Mouse (Mus musculus) spleen, adult 2 months (tissue): Measurements from ENCODE around the gene Aldh9a1. TPM values are rescaled to one million over a fixed set of nuclear protein-coding genes. Genes with fewer than 3 reads are reported as not detected.

Experiments used
- DNase-seq, 2 experiments: peaks; one replicate each; pipeline versions ENCODE4 v3.0.0 to v3.0.0-alpha.2; 2012 to 2021; ENCODE audit warnings: low spot score in 2 of 2, low read depth in 1 of 2
- H3K27ac ChIP-seq: fragments of 200-500 bp; 2 replicates; pipeline ENCODE4 v1.5.1; 2012; ENCODE audit warnings: low read length, inconsistent platforms; ENCODE audit not compliant: insufficient read depth
- H3K27me3 ChIP-seq: fragments of 200-500 bp; 2 replicates; pipeline ENCODE4 v1.6.1; 2012; ENCODE audit warnings: mild to moderate bottlenecking, moderate library complexity, low read length, inconsistent platforms; ENCODE audit not compliant: control insufficient read depth, insufficient read depth
- H3K36me3 ChIP-seq: fragments of 200-500 bp; 2 replicates; pipeline ENCODE4 v1.6.1; 2012; ENCODE audit warnings: mild to moderate bottlenecking, low read length, inconsistent platforms; ENCODE audit not compliant: control insufficient read depth, insufficient read depth
- H3K4me1 ChIP-seq: fragments of 200-500 bp; 2 replicates; pipeline ENCODE4 v1.6.1; 2011; ENCODE audit warnings: inconsistent platforms; ENCODE audit not compliant: control insufficient read depth, insufficient read depth, insufficient read length
- H3K4me3 ChIP-seq: fragments of 200-500 bp; 2 replicates; pipeline ENCODE4 v1.5.1; 2011; ENCODE audit warnings: mild to moderate bottlenecking, inconsistent platforms; ENCODE audit not compliant: insufficient read depth, insufficient read length; ENCODE audit errors: extremely low read depth
- CTCF ChIP-seq: fragments of 200-500 bp; IDR thresholded peaks from 2 replicates; pipeline ENCODE4 v1.5.1; 2011; ENCODE audit warnings: mild to moderate bottlenecking, inconsistent platforms; ENCODE audit not compliant: insufficient read depth, insufficient read length, insufficient replicate concordance; ENCODE audit errors: extremely low read depth
- POLR2A ChIP-seq: fragments of 200-500 bp; IDR thresholded peaks from 2 replicates; pipeline ENCODE4 v1.6.1; 2011; ENCODE audit warnings: low read depth, low read length, inconsistent platforms
- WGBS: fragments of 180-500 bp; shearing (Covaris S2); methylation state at CpG from one replicate; pipeline ENCODE4 v1.1.7; 2018; 5-methylcytosine and 5-hydroxymethylcytosine counted together
- polyA plus RNA-seq: library from polyadenylated mRNA; depleted of rRNA; stranded (reverse); fragments of >200 nt; gene quantifications from 2 replicates; pipeline ENCODE4 v1.2.3, GENCODE M21; 2012; rRNA removed

Gene Aldh9a1
- polyA plus RNA-seq: 14.6 and 16.6 TPM in 2 replicates

DNA sequence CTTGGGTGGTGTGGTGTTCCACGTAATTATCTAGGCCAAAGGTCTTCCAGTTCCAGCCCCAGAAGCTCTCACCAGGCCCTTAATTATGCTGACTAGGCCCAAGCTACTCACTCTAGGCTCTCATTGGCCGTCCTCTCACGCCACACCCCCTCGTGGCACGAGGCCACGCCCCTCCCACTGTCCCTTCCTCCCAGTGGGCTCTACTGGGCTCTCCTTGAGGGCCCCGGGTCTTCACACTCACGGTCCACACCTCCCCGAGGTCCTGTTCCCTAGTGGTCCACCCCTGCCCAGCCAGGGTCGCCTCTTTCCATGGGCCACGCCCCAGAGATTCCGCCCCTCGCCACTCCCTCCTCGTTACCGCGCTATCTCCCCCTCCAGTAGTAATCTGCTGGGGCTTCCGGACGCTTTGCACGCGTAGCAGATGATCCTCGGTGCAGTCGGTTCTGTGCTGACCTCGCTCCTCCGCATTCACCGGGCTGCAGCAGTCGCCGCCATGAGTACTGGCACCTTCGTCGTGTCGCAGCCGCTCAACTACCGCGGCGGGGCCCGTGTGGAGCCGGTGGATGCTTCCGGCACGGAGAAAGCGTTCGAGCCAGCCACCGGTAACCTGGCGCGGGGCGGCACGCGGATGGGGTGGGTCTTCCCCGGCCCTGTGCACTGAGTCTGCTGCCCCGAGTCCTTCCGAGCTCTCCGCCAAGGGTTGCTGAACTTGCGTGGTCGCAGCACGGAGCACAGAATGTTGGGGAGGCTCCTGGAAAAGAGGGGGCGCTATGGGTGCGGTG lies at the start of gene Aldh9a1:
TSS of gene Aldh9a1 (plus strand) at position 177 of the 782 bp plus-strand sequence.
- under 1% methylated on average over 55 of the region's 55 CpGs for WGBS

DNA sequence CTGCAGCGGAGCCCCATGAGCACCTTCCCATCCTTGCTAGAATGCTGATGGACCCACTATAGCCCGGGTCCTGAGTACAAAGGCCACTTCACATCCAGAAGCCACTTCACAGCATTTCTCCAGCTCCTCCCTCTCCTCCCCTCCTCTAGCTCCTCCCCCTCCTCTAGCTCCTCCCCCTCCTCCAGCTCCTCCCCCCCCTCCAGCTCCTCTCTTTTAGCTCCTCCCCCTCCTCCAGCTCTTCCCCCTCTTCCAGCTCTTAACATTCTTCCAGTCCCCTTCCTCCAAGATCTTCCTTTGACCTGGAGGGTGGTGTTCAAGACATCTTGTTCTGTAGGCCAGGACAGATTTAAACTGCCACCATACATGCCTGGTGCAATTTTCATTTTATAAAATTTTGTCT lies 49.7 kb upstream of the Aldh9a1 start:
- no peaks in the 10 kb centered on the region for H3K36me3 ChIP-seq
- TF ChIP-seq POLR2A (no peak), CTCF (no peak)
- WGBS: 82% methylated on average over 2 of the region's 2 CpGs

More for the DNA sequence above, at the start of gene Aldh9a1:
- Histone ChIP-seq H3K4me1 (no peaks in the 10 kb centered on the region; the same call in 1 of the 2 replicates), H3K27me3 (no peaks in the 10 kb centered on the region), H3K4me3 (peak within 1 kb of the TSS; percentile 87), H3K27ac (peak within 1 kb of the TSS; percentile 94), H3K36me3 (peaks cover 13% of the 10 kb centered on the region)
- TF ChIP-seq CTCF (no peak), POLR2A (peak; percentile 41)
- peak; percentile 59 to 74 for DNase-seq

DNA sequence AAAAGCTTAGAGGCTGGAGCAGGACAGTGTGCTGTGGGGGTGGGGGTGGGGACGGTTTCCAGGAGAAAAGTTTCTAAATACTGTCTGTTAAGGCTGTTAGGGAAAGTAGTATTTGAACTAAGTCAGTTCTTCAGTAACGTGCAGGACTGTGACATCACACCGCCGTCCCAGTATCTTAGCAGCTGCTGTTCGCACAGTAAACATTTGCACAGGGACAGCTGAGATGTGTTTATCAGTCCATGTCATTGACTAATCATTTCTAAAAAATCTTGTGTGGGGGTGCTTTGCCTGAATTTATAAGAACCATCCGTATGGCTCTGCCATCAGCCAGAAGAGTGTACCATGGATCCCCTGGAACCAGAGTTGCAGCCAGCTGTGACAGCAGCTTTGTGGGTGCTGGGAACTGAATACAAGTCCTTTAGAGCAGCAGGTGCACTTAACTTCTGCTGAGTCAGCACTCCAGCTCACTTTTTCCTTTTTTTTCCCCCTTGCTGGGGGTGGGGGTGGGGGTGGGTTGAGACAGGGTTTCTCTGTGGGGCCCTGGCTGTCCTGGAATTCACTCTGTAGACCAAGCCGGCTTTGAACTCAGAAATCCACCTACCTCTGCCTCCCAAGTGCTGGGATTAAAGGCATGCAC lies 44.2 kb upstream of the Aldh9a1 start:
- Histone ChIP-seq H3K4me1 (peaks cover 3% of the 10 kb centered on the region; the same call in 1 of the 2 replicates), H3K27me3 (no peaks in the 10 kb centered on the region), H3K36me3 (no peaks in the 10 kb centered on the region), H3K4me3 (no peak overlapping the region), H3K27ac (no peak overlapping the region)
- DNase-seq: no peak
- no peak for TF ChIP-seq CTCF
- no peak for TF ChIP-seq POLR2A
- 85% methylated on average over 7 of the region's 7 CpGs for WGBS

More for the DNA sequence above, 49.7 kb upstream of the Aldh9a1 start:
- no peak for DNase-seq
- Histone ChIP-seq H3K4me1 (no peaks in the 10 kb centered on the region), H3K27me3 (no peaks in the 10 kb centered on the region), H3K27ac (no peak overlapping the region), H3K4me3 (no peak overlapping the region)

DNA sequence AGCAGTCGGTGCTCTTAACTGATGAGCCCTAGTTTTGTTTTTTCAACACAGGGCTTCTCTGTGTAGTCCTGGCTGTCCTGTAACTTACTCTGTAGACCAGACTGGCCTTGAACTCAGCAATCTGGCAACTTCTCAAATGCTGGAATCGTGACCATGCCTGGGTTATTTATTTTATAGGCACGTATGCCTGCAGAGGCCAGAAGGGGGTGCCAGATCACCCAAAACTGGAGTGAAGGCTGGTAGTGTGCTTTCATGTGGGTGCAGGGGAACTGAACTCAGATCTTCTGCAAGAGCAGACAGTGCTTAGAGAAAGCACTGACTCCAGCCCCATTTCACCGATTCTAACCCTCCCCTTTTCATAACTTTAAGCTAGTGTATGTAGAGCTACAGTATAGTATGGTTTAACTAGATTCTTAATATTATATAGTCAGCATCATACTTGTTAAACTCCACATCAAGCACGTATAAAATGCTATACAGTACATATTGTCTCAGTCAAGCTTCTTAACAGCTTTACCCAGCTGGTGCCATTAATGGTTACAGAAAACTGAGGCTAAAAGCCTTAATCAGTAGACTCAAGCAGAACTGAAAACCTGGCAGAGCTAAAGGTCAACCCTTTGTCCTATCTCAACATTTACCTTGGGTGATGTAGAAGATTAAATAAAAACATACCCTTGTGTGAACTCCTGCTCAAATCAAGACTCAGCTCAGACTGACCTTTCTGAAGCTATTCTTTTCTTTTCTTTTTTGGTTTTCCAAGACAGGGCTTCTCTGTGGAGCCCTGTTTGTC lies 43.1 kb upstream of the Aldh9a1 start:
- DNase-seq: peak; percentile 56 to 67
- no peak overlapping the region for H3K27ac ChIP-seq
- H3K4me3 ChIP-seq: no peak overlapping the region
- no peaks in the 10 kb centered on the region for H3K27me3 ChIP-seq
- TF ChIP-seq POLR2A (no peak), CTCF (peak; percentile 60; the same call in 1 of the 2 replicates)
- WGBS: 46% methylated on average over 5 of the region's 5 CpGs
- no peaks in the 10 kb centered on the region; the same call in 1 of the 2 replicates for H3K36me3 ChIP-seq
- peaks cover 3% of the 10 kb centered on the region; the same call in 1 of the 2 replicates for H3K4me1 ChIP-seq

DNA sequence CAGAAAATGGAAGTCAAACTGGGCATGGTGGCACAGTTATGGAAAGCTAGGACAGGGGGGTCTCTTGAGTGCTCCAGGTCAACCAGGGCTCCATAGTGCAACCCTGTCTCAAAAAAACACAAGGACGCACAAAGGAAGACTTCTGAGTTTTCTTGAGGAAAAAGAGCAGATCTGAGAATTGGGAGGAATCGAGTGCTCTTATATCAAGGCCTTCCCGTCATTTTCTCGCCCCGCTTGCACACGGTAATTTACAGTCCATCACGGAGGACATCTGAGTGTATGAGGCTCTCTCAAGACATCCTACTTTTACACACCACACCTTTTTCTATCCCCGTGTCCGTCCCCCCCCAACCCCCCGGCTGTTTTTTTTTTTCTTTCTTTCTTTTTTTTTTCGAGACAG lies 42.1 kb upstream of the Aldh9a1 start:
- no peak for TF ChIP-seq CTCF
- no peak for TF ChIP-seq POLR2A
- H3K27ac ChIP-seq: no peak overlapping the region
- DNase-seq: no peak
- no peaks in the 10 kb centered on the region; the same call in 1 of the 2 replicates for H3K36me3 ChIP-seq
- H3K27me3 ChIP-seq: no peaks in the 10 kb centered on the region
- peak overlapping the region; percentile 94; the same call in 1 of the 2 replicates for H3K4me3 ChIP-seq
- peaks cover 3% of the 10 kb centered on the region; the same call in 1 of the 2 replicates for H3K4me1 ChIP-seq
- 36% methylated on average over 11 of the region's 11 CpGs for WGBS

DNA sequence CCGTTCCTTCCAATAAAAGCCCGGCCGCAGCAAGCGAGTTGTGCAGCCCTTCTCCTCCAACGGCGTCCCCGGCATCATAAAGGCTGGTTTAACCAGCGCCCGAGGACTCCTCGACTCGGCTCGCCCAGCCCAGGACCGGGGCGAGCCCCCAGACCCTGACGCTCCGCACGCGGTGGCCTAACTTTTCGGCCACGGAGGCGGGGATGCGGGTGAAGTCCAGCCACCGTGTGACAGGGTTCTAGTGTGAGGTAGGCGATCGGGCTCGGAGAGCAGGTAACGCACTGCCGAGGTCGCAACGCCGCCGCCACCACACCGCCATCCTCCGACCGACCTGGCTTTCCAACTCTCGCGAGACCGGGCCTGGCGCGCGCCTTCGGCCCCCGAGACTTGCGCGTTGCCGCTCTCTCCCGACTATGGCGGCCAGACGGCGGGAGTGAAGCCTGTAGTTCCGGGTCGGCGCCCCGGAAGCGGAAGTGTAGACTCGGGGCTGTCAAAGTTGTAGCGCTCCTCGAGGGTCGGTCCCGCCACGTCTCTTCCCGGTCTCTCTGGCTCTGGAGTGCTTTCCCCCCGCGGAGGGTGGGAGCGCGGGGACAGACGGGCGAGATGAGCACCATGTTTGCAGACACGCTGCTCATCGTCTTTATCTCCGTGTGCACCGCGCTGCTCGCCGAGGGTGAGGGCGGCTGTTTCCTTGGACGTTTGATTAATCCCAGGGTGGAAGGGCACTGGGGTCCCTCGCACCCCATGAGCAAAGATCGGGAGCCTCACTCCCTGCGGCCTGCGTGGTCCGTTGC lies 41.3 kb upstream of the Aldh9a1 start, which contains the start of gene Tmco1:
TSS of gene Tmco1 (plus strand) at position 118 of the 794 bp plus-strand sequence.
- H3K36me3 ChIP-seq: no peaks in the 10 kb centered on the region; the same call in 1 of the 2 replicates
- H3K4me1 ChIP-seq: peaks cover 3% of the 10 kb centered on the region; the same call in 1 of the 2 replicates
- peak within 1 kb of the TSS; percentile 94 for H3K4me3 ChIP-seq
- H3K27ac ChIP-seq: peak within 1 kb of the TSS; percentile 94
- TF ChIP-seq CTCF: no peak
- TF ChIP-seq POLR2A: peak; percentile 93
- no peaks in the 10 kb centered on the region for H3K27me3 ChIP-seq
- DNase-seq: peak; percentile 90 to 98
- whole genome bisulfite sequencing: under 1% methylated on average over 82 of the region's 82 CpGs
